Mouse (Mus musculus): ENCODE results near the gene Dnah17.

DNA sequence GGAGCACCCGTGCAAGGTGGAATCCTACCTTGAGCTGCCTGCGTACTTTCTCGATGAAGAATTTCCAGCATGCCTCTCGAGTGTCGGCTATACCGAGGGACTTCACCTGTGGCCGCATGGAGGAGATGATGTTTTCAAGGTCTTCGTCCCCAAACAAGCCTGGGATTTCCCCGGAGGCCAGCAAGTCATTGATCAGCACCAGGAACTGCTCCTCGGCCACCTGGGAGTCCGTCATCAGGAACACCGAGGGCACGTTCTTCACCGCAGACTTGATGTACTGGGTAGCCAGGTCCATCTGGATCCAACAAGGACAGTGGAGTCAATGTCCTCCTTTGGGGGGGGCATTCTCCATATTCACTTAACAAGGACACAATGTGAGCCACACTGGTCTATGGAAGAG is 70.4 kb downstream of the Dnah17 start:
- TF ChIP-seq CTCF (IDR thresholded peaks at IDR 0.05) (no peak), EP300 (IDR thresholded peaks at IDR 0.05; ENCODE audit: insufficient read depth, low read depth, low read length) (no peak), POLR2A (IDR thresholded peaks at IDR 0.05; ENCODE audit: insufficient read depth, low read depth, low read length) (no peak)

Measured in heart, adult 2 months (tissue).